Mouse (Mus musculus) hindbrain, postnatal 0 days (tissue): ENCODE measurements at regions not wholly inside any gene's neighbourhood (a gene's known extent, or its start where the extent isn't known, plus 50 kb on each side); places are given as distances from the start of the nearest gene placed in this dataset.
A peak's percentile ranks its signal among the peaks of the same experiment; 100 is the strongest.

ENCODE experiments used
- ATAC-seq: fragments of 200-750 bp; cut with Nextera tagmentation; 2 replicates; pipeline ENCODE4 v1.8.0; 2017; ENCODE audit warnings: mild to moderate bottlenecking, moderate TSS enrichment, moderate library complexity
- DNase-seq: peaks from one replicate; pipeline ENCODE4 v3.0.0-alpha.2; 2015; ENCODE audit warnings: low spot score
- H3K27ac ChIP-seq: fragments of 300-500 bp; sonication (generic); 2 replicates; pipeline ENCODE4 v1.5.1; 2014; ENCODE audit warnings: mild to moderate bottlenecking
- H3K27me3 ChIP-seq: fragments of 300-500 bp; sonication (generic); 2 replicates; pipeline ENCODE4 v1.6.1; 2014; ENCODE audit warnings: low read length, mixed read lengths; ENCODE audit not compliant: insufficient read depth
- H3K36me3 ChIP-seq: fragments of 300-500 bp; sonication (generic); 2 replicates; pipeline ENCODE4 v1.6.1; 2014; ENCODE audit warnings: low read length, mixed read lengths; ENCODE audit not compliant: insufficient read depth
- H3K4me1 ChIP-seq: fragments of 300-500 bp; sonication (generic); 2 replicates; pipeline ENCODE4 v1.6.1; 2014; ENCODE audit warnings: antibody characterized with exemption, low read length, mixed read lengths; ENCODE audit not compliant: insufficient read depth
- H3K4me2 ChIP-seq: fragments of 300-500 bp; sonication (generic); 2 replicates; pipeline ENCODE4 v1.6.1; 2014; ENCODE audit warnings: low read depth, mild to moderate bottlenecking, low read length, moderate library complexity, mixed read lengths
- H3K4me3 ChIP-seq: fragments of 300-500 bp; sonication (generic); 2 replicates; pipeline ENCODE4 v1.5.1; 2014; ENCODE audit warnings: low read length
- H3K9ac ChIP-seq: fragments of 300-500 bp; sonication (generic); replicated peaks from 2 replicates; pipeline ENCODE4 v1.6.1; 2014; ENCODE audit warnings: mild to moderate bottlenecking, low read length, moderate library complexity, mixed read lengths
- H3K9me3 ChIP-seq: fragments of 300-500 bp; sonication (generic); 2 replicates; pipeline ENCODE4 v1.6.1; 2016; ENCODE audit warnings: low read length, mixed read lengths
- CTCF ChIP-seq: IDR thresholded peaks from 2 replicates; pipeline ENCODE4 v1.5.1; 2016; ENCODE audit warnings: antibody characterized with exemption, control low read depth, low read depth
- WGBS: fragments of 180-500 bp; shearing (Covaris S2); extraction: QIAGEN DNeasy Blood & Tissue Kit; methylation state at CpG from one replicate; pipeline ENCODE4 v1.1.7; 2014; 5-methylcytosine and 5-hydroxymethylcytosine counted together

DNA sequence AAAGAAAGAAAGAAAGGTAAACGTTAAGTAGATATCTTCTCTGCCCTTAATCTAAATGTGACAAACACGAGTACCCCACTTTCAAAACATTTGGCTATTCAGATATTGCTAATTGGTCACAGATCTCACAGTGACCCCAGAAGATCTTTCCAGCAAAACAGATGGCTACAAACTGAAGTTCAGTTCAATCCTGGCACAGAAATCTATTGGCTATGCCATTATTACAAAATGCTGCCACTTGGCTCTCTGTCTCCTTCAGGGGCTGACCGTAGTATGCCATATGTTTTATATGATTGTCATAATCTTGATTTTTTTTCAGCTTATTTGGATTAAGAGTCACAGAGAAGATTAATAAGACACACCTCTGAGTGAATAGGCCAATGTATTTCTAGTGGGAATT is 873.2 kb downstream of the Slc22a22 start:
- Histone ChIP-seq H3K36me3 (no peaks in the 10 kb centered on the region), H3K9ac (no peak overlapping the region), H3K4me2 (no peak overlapping the region), H3K9me3 (no peaks in the 10 kb centered on the region), H3K4me3 (no peak overlapping the region), H3K27me3 (no peaks in the 10 kb centered on the region), H3K4me1 (no peaks in the 10 kb centered on the region), H3K27ac (no peak overlapping the region)
- DNase-seq (no peak), ATAC-seq (no peak)
- TF ChIP-seq CTCF, result no peak
- 74% methylated on average over 3 of the region's 3 CpGs for WGBS

DNA sequence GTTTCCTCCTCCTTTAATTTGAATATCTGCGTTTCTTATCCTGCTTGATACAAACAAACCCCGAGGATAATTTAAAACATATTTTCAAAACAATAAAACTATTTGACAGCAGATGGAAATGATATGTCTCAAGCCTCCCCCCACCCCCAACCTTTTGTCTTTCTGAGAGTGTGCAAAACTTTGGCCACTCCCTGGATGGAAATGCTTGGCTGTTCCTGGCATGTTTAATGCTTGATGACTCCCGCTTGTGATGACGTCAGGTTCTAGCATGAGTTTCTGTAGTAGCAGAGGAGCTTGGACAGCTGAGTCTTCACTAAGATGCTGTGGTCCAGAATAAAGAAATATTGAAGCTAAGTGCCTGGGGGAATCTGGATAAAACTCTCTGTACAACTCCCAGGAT is 884.8 kb downstream of the Slc22a22 start:
- Histone ChIP-seq H3K27ac (no peak overlapping the region), H3K27me3 (no peaks in the 10 kb centered on the region), H3K4me1 (no peaks in the 10 kb centered on the region), H3K9me3 (no peaks in the 10 kb centered on the region), H3K36me3 (no peaks in the 10 kb centered on the region), H3K4me3 (no peak overlapping the region), H3K9ac (no peak overlapping the region), H3K4me2 (no peak overlapping the region)
- ATAC-seq (no peak), DNase-seq (no peak)
- TF ChIP-seq CTCF, result no peak
- 86% methylated on average over 4 of the region's 4 CpGs for WGBS

- no peak overlapping the region for H3K9ac ChIP-seq
- H3K4me3 ChIP-seq, result no peak overlapping the region
- peak; percentile 15 for DNase-seq
- no peak overlapping the region for H3K27ac ChIP-seq
- H3K9me3 ChIP-seq, result no peaks in the 10 kb centered on the region
- H3K4me1 ChIP-seq, result no peaks in the 10 kb centered on the region
- ATAC-seq, result no peak
- TF ChIP-seq CTCF, result no peak
- H3K4me2 ChIP-seq, result no peak overlapping the region
- no peaks in the 10 kb centered on the region for H3K27me3 ChIP-seq
- 56% methylated on average over 3 of the region's 3 CpGs for WGBS
- no peaks in the 10 kb centered on the region for H3K36me3 ChIP-seq
Measured at GRCm38 (mm10) chr15:56580745-56581515, 896.5 kb downstream of the Slc22a22 start.

DNA sequence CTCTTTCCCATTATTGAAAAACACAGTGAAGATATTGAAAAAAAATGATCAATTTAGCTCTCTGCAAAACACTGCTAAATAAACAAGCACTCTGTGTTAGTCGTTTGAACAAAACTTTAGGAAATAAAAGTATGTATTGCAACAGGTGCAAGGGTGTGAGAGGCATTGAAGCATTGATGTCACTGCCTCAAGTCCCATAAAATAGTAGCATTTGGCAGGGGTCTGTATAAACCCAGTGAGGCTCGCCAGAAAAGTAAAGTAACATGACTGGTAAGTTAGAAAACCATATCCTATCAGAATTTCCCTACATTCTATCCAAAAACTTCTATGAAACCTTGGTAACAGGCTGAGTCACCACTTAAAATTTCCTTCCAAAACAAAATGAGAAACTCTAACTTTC is 914.2 kb downstream of the Slc22a22 start:
- Histone ChIP-seq H3K27ac (no peak overlapping the region), H3K4me3 (no peak overlapping the region), H3K4me2 (no peak overlapping the region), H3K27me3 (no peaks in the 10 kb centered on the region), H3K9me3 (no peaks in the 10 kb centered on the region), H3K36me3 (no peaks in the 10 kb centered on the region), H3K9ac (no peak overlapping the region), H3K4me1 (no peaks in the 10 kb centered on the region)
- no peak for DNase-seq
- 62% methylated on average over 2 of the region's 2 CpGs for WGBS
- no peak for ATAC-seq
- TF ChIP-seq CTCF, result no peak

- no peak for ATAC-seq
- DNase-seq, result no peak
- no peak overlapping the region for H3K4me2 ChIP-seq
- H3K9ac ChIP-seq, result no peak overlapping the region
- no peak overlapping the region for H3K27ac ChIP-seq
- no peaks in the 10 kb centered on the region for H3K27me3 ChIP-seq
- no peaks in the 10 kb centered on the region for H3K4me1 ChIP-seq
- TF ChIP-seq CTCF, result no peak
- H3K9me3 ChIP-seq, result no peaks in the 10 kb centered on the region
- no peak overlapping the region for H3K4me3 ChIP-seq
- WGBS, result 76% methylated on average over 1 of the region's 1 CpGs
- no peaks in the 10 kb centered on the region for H3K36me3 ChIP-seq
Measured at GRCm38 (mm10) chr15:56562785-56563184, 914.6 kb downstream of the Slc22a22 start.

- ATAC-seq, result no peak
- no peak overlapping the region for H3K27ac ChIP-seq
- no peaks in the 10 kb centered on the region for H3K27me3 ChIP-seq
- no peak for DNase-seq
- no peaks in the 10 kb centered on the region for H3K9me3 ChIP-seq
- no peak overlapping the region for H3K4me2 ChIP-seq
- H3K4me1 ChIP-seq, result no peaks in the 10 kb centered on the region
- H3K9ac ChIP-seq, result no peak overlapping the region
- 93% methylated on average over 2 of the region's 2 CpGs for WGBS
- TF ChIP-seq CTCF, result no peak
- no peak overlapping the region for H3K4me3 ChIP-seq
- no peaks in the 10 kb centered on the region for H3K36me3 ChIP-seq
Measured at GRCm38 (mm10) chr15:56562143-56562542, 915.3 kb downstream of the Slc22a22 start.

GRCm38 (mm10) chr15:56554386-56554785 is 923.0 kb downstream of the Slc22a22 start:
- no peak for TF ChIP-seq CTCF
- no peak for DNase-seq
- 62% methylated on average over 3 of the region's 3 CpGs for WGBS
- ATAC-seq, result no peak
- Histone ChIP-seq H3K9me3 (no peaks in the 10 kb centered on the region), H3K36me3 (no peaks in the 10 kb centered on the region), H3K4me1 (no peaks in the 10 kb centered on the region), H3K4me2 (no peak overlapping the region), H3K4me3 (no peak overlapping the region), H3K27me3 (no peaks in the 10 kb centered on the region), H3K27ac (no peak overlapping the region), H3K9ac (no peak overlapping the region)
